Mouse (Mus musculus) heart, adult 18-20 months (tissue): Measurements from ENCODE around the gene Ovch2. TPM values are rescaled to one million over a fixed set of nuclear protein-coding genes. Genes with fewer than 3 reads are reported as not detected.

Source experiments
- DNase-seq, 2 experiments: peaks; one replicate each; pipeline ENCODE4 v3.0.0; 2021 to 2022; ENCODE audit warnings: mixed read lengths in 1 of 2
- total RNA-seq, 2 experiments: library from RNA; stranded (reverse); gene quantifications; 2 replicates each; pipeline ENCODE4 v1.2.3; 2021

The Ovch2 gene
- total RNA-seq, 2 experiments from 2014 or later, result not detected

DNA sequence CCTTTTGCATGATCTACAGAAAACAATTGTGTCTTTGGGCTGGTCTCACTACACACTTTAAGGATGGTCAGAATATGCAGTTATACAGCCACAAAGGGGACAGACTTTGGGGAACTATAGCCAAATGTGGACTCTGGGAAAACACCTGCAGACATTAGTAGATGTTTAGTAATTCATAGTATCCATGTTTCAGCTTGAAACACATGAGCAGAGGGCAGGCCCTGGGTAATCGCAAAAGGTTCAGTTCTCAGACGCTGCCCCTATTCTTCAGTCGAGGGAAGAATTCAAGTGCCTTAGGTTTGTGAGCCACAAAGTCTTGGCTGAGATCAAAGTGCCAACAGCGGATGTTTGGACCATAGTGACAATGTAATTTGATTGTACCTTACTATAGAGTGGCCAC lies 56.6 kb downstream of the Ovch2 start:
- no peak for DNase-seq

DNA sequence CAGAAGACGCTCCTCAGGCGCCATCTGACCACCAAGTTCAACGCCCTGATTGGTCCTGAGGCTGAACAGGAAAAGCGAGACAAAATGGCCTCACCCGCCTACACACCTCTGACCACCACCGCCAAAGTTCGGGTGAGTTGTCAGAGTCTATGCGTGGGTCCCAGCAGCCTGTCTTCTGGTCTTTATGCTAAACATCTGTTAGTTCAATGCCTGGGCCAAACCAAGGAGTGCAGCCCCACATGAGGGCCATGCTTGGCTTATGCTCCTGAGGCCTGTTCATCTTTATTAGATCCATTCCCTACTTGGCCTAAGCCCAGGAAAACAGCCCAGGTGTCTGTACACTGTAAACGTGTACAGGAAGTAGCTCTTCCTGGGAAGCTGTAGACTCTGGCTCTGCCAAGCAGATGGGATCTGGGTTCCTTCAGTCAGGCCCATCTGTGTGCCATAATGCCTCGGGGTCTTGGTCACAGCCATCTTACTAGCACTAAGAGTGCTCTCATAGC lies 58.0 kb downstream of the Ovch2 start:
- DNase-seq, result no peak

DNA sequence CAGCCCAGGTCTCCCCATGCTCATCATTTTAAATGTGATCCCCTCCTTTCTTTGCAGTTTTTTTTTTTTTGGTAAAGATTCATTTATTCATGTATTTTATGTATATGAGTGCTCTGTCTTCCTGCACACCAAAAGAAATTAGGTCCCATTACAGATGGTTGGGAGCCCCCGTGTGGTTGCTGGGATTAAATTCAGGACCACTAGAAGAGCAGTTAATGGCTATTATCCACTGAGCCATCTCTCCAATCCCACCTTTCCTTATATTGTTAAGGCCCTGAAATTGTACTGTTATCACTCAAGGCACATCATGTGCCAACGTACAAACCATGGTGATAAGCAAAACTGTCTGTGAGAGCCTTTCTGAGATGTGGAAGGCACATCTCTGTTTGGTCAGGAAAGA lies 62.3 kb downstream of the Ovch2 start:
- no peak for DNase-seq

DNA sequence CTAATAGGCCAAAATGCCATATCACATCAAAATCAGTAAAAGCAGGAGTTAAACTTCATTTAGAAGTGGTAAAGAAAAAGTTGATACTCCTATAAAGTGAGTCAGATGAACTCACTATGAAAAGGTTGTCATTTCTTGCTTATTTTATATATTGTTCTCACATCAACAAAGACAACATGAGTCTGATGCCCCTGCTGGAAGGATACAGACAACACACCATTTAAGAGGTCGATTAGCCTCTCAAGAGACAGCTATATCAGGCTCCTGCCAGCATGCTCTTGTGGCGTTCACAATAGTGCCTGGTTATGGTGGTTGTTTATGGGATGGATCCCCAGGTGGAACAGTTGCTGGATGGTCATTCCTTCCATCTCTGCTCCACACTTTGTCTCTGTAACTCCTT lies 67.8 kb downstream of the Ovch2 start:
- DNase-seq, result no peak

Other genes with a start within 250 kb of the Ovch2 start
- gene Olfml1, start 233.8 kb downstream of the Ovch2 start, total RNA-seq, result 1 to 10 TPM; 2.7 to 3.9 TPM
- 10 to 100 TPM; 24.6 to 26.4 TPM for gene Ppfibp2, start 206.0 kb downstream of the Ovch2 start, total RNA-seq
- not detected for gene 5330417H12Rik, start 176.0 kb downstream of the Ovch2 start, total RNA-seq
- gene Cyb5r2, start 43.2 kb downstream of the Ovch2 start, total RNA-seq, result not detected
- not detected for gene Olfr467, start 11.1 kb upstream of the Ovch2 start, total RNA-seq
- gene Olfr469, start 24.3 kb upstream of the Ovch2 start, total RNA-seq, result not detected
- not detected for gene Olfr470, start 46.3 kb upstream of the Ovch2 start, total RNA-seq
- not detected for gene Olfr472, start 96.7 kb upstream of the Ovch2 start, total RNA-seq
- not detected for gene Olfr473, start 129.2 kb upstream of the Ovch2 start, total RNA-seq
- gene Olfr474, start 153.4 kb upstream of the Ovch2 start, total RNA-seq, result not detected
- not detected for gene Olfr476, start 163.6 kb upstream of the Ovch2 start, total RNA-seq
- not detected for gene Olfr477, start 185.5 kb upstream of the Ovch2 start, total RNA-seq
- gene Olfr478, start 232.8 kb upstream of the Ovch2 start, total RNA-seq, result not detected
- not detected for gene Olfr479, start 249.5 kb upstream of the Ovch2 start, total RNA-seq